Mouse (Mus musculus): ENCODE results near the gene Gm28363.
"Not testable (repeated sequence)": the region's sequence is repeated elsewhere in the genome, so short reads cannot be mapped to it uniquely, and the experiment has no call there.

Gene Gm28363

DNA sequence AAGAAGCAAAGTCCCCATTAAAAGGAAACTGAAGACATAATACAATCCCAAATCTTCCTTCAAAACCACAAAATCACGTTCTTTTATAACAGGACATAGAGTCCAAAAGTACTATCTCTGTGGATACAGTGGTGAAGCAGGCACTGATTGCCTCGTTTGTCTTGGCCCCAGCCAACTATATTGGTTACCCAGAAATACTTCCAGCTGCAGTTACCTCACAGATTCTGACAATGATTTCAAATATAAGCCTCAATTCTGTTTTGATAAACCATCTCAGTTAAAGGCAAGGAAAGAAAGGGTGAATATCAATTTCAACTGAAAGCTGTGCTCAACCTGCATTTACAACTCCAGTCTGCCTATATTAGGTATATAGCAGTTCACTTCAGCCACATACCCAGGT, at the start of gene Gm28363:
Gene Gm28363 (plus strand): TSS at position 301 of the 400 bp plus-strand sequence.
- in situ Hi-C loops (cut with MboI; ENCODE audit: low pct_unique_long_range_greater_than_20kb in 1 of 2, low sequenced_read_pairs in 2 of 2, unreplicated experiment in 1 of 2), result not testable (repeated sequence)

DNA sequence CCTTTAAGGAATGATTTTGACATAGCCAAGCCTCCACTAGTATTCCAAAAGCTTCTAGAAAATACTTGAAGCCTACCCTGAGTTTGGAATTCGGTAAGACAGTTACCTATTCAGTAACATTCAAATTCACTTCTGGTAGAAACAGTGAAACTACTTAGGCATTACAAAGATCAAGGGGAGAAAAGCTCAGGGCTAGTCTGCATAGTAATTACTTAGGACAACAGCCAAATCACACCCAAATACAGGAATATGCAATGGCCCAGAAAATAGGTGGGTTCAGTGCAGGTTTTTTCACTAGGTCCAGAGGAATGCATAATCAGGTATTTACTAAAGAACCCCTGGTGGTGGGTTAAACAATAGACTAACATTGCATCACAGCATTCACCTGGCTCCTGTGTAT, 46.7 kb upstream of the Gm28363 start:
- in situ Hi-C loops (cut with MboI; ENCODE audit: low pct_unique_long_range_greater_than_20kb in 1 of 2, low sequenced_read_pairs in 2 of 2, unreplicated experiment in 1 of 2), result not testable (repeated sequence)
